Mouse (Mus musculus): ENCODE results near the gene Gm10024.
"Not testable (repeated sequence)": the region's sequence is repeated elsewhere in the genome, so short reads cannot be mapped to it uniquely, and the experiment has no call there.

The Gm10024 gene

DNA sequence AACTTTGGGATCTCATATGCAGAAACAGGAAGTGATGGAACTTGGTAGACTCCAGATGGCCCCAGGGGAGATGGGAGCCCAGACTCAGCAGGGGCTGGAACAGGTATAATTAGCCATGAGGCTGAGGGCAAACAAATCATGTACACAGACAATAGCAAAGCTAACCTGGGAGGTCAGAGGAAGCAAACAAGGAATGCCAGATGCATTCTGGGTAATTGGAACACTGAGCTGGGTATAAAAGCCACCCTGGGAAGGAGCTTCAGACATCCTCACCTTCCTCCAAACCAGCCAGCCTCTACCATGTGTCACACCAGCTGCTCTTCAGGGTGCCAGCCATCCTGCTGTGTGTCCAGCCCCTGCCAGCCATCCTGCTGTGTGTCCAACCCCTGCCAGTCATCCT is at the start of gene Gm10024:
TSS of gene Gm10024 (plus strand) at position 301 of the 400 bp plus-strand sequence.
- not testable (repeated sequence) for DNase-seq

DNA sequence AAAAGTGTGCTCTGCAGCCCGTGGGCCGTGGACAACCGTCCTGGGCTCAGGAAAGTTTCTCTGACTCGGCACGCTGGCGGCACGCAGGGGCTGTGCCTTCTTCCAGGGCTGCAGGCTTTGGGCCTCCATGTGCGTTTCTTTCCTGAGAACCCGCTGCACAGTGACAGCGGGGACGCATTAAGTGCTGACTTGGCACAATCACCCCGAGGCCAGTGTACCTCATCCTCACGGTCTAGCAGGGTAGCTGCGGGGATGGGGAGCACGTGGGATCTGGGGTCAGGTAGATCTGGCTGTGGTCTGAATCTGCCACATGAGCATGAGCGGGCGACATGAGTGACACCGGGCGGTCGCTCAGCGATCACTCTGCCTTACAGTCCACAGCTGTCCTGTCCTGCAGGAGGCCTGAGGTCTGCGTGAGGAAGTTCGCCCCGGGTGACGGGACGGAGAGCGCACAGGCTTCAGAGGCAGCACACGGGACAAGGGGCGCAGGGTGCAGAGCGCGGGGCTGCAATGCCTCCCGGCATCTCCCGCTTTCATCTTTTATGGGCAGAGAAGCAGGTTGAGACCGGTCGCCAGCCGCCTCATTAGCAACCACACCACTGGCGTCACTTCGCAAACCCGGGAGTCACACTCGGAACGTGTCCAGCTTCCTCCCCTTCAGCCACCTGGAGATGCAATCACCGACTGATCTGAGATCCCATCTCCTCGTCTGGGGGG is 47.1 kb upstream of the Gm10024 start:
- no peak for DNase-seq

GRCm38 (mm10) chr10:77666342-77666741 is 44.9 kb upstream of the Gm10024 start:
- DNase-seq, result peak; percentile 71 to 77

DNA sequence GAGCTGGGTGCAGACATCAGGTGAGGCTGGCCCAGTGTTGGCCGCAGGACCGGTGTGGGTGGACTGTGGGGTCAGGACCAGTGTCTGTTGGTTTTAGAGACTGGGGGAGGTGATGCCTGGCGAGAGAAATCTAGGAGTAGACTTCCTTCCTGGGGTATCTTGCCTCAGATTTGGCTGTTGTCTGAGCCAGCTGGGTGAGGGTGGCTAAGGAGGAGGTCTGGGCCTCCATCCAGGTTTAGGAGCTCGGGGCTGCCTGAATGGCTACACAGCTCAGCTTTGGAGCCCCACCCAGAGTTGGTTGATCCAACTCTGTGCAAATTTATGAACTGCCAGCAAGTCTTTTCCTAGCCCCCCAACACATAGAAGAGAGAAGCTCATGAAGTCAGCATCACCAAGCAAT is 43.9 kb upstream of the Gm10024 start:
- DNase-seq, result no peak

DNA sequence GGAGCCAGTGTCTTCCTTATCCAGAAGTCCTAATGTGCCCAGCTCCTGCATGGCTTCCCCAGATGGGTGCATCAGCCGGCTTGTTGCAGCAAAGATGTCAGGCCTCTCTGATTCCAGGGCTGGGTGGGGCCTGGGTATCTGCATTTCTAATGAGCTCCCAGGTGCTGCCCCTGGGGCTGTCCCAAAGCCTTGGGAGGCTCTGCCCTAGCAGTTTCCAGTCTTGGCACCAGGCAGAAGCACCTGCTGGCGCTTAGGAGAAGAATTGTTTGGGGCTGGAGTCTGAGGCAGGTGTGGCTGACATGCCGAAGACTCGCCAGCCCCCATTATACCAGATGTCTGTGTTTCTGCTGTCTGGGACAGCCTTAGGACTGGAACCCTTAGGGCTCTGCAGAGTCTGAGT is 40.5 kb upstream of the Gm10024 start:
- DNase-seq, result no peak

DNA sequence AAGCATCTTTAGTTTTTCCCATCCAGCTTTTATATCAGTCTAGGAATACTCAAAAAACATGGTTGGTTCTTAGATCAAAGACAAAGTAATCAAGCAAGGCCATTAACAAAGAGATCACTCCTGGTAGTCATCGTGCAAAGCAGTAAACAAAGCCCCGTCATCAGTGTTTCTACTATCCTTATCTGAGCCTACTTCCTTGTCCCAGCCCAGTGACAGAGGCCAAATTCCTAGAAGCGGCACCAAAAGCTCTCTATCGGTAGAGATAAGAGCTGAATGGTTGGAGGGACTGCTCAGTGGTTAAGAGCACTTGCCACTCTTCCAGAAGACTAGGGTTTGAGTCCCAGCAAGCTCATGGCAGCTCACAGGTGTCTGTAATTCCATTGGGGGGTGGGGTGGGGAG is 39.7 kb upstream of the Gm10024 start:
- DNase-seq, result no peak

DNA sequence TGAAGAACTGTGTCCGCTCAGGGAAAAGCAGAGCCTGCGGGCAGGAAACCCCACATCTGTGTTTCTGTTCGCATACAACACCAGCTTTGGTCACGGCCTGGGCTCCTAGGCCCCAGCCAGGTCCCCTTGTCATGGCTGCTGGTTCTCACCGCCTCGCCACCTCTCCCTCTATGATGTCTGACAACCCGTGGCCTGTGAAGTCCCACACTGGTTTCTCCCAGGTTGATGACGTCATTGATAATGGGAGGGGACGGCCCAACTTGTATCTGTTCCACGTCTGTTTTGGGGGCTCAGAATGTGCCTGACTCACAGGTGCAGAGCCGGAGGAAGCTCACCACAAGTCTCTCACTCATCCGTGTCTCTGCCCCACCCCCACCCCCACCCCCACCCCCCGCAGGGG is 37.5 kb upstream of the Gm10024 start:
- DNase-seq, result no peak

DNA sequence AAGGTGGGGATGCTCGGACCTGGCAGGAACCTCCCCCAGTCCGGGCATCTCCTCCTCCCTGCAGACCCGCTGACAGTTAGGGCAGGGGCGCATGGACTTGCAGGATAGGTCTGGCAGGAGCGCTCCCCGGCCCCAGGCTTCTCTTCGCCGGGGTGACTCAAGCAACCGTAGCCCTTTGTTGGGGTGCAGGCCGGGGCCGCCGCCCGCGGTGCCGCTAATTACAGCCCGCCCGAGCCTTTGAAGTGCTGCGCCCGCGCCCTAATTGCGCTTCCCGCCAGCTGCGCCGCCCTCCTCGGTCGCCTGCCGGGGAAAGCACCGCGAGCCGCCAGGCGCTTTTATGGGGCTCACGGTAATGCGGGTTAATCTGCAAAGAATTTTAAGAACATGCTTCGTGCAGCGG is 33.7 kb upstream of the Gm10024 start:
- DNase-seq, result no peak

DNA sequence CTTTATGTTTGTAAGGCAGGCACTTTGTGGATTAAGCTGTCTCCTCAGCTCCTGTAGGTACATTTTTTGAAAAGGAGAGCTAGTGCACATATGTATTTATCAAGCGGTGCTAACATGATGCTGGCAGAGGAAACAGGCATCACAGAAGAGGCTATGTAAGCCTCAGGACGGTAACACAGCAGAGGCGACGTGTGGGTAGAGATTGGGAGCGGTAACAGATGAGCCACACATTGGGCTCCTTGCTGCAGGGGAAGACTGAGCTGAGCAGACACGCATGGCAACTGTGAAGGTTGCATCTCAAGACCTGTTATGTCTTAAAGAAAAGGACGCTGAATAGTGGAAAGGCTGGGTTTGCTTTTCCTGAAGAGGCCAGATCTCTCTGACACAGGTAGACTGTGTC is 28.3 kb upstream of the Gm10024 start:
- DNase-seq, result no peak

- no peak for DNase-seq
These were observed 27.1 kb upstream of the Gm10024 start for GRCm38 (mm10) chr10:77684181-77684580.

DNA sequence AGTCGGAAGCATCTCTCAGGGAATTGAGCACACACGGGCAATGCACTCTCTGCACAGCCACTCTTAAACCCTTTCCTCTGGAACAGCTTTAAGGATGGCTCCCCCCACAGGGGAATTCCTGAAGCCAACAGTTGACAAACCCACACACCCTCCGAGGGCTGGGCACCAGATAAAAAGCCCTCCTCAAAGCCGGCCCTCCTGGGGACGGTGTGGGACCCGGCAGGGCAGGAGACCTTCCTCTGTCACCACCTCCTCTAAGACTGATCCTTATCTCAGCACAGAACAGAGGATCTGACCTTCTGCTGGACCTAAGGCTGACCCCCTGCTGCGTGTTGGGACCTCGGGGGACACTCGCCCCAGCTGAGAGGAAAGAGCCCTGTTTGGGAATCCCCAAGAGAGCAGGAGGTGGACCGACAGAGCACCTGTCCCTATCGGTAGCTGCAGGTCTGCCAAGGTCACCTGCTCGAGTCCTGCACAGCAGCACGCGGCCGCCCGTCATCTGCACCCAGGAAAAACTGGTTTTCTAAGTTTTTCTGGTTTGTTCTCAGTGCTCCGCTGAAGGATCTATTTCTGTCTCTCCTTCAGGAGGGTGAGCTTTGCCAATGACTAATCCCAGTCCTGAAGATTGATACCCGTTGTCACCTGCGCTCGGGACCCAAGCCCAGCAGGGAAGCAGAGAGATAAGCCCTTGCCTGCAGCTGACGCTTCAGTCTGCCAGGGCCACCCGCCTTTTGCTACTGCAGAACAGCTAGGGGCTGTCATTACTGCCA is 25.2 kb upstream of the Gm10024 start, which contains the start of gene Tspear:
TSS of gene Tspear (plus strand) at position 675 of the 770 bp plus-strand sequence.
- DNase-seq, result peak in 1 of 2 experiments; percentile 38

DNA sequence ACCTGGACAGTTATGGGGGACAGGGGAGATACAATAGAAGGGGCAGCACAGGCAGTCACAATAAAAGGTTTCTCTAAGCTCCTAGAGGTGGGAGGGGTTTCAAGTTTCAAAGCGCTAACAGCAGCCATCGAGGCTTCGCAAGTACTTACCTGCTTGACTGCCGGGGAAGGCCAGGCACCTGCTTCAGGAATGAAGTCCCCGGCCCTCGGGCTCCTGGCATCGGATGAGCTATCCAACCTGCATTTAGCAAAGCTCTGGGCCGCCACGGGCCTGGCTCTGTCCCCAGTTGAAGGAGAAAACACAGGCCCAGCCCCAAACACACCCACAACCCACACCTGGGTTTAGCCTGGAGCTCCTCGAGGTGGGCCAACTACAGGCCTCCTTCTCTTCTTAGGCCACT is 24.2 kb upstream of the Gm10024 start:
- no peak for DNase-seq

GRCm38 (mm10) chr10:77690356-77690807 is 20.9 kb upstream of the Gm10024 start, which contains the start of gene Gm19402:
TSS of gene Gm19402 (minus strand) at chr10:77690757.
- peak in 1 of 2 experiments; percentile 37 for DNase-seq

- no peak for DNase-seq
These were observed 14.1 kb upstream of the Gm10024 start, which contains the start of gene Gm9508 for GRCm38 (mm10) chr10:77697133-77697532. TSS of gene Gm9508 (minus strand) at chr10:77697233.

DNA sequence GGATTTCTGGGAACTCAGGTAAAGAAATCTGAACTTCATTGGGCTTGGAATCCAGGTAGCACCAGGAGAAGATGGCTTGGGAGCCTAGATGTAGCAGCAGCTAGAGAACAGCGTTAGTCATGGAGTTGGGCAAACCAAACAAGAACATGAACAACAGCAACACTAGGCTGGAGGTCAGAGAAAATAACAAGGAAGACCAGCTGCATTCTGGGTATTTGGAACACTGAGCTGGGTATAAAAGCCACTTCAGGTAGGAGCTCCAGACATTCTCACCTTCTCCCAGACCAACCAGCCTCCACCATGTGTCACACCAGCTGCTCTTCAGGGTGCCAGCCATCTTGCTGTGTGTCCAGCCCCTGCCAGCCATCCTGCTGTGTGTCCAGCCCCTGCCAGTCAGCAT is 4.9 kb upstream of the Gm10024 start, which contains the start of gene Gm10272:
TSS of gene Gm10272 (plus strand) at position 301 of the 400 bp plus-strand sequence.
- no peak for DNase-seq

DNA sequence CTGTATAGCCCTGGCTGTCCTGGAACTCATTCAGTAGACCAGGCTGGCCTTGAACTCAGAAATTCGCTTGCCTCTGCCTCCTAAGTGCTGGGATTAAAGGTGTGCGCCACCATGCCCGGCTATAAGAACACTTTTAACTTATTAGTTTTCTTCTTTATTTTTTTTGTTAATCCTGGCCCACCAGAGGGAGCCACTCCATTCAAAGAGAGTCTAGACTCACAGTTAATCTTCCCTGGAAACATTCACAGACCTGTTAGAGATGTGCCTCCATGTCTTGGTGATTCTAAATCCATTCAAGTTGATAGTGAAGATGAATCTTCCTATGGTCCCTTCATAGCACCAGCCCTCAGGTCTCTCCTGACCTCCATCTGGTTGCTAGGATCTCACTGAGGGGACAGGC is 1.4 kb upstream of the Gm10024 start:
- DNase-seq, result no peak

- no peak for DNase-seq
These were observed 2.5 kb downstream of the Gm10024 start for GRCm38 (mm10) chr10:77713734-77714133.

DNA sequence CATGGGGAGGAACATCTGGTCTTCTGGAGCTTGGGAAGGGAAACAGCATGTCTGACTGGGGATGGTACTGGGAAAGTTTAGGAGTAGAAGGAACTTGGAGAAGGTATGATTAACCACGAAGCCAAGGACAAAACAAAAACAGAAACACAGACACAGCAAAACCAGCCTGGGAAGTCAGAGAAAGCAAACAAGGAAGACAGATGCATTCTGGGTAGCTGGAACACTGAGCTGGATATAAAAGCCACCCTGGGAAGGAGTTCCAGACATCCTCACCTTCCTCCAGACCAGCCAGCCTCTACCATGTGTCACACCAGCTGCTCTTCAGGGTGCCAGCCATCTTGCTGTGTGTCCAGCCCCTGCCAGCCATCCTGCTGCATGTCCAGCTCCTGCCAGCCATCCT is 4.2 kb downstream of the Gm10024 start, which contains the start of gene Gm10142:
TSS of gene Gm10142 (plus strand) at position 301 of the 400 bp plus-strand sequence.
- no peak for DNase-seq

DNA sequence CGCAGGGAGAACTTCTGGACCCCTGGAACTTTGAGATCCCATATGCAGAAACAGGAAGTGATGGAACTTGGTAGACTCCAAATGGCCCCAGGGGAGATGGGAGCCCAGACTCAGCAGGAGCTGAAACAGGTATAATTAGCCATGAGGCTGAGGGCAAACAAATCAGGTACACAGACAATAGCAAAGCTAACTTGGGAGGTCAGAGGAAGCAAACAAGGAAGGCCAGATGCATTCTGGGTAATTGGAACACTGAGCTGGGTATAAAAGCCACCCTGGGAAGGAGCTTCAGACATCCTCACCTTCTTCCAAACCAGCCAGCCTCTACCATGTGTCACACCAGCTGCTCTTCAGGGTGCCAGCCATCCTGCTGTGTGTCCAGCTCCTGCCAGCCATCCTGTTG is 9.0 kb downstream of the Gm10024 start, which contains the start of gene Krtap12-1:
TSS of gene Krtap12-1 (plus strand) at position 301 of the 400 bp plus-strand sequence.
- DNase-seq, result not testable (repeated sequence)

DNA sequence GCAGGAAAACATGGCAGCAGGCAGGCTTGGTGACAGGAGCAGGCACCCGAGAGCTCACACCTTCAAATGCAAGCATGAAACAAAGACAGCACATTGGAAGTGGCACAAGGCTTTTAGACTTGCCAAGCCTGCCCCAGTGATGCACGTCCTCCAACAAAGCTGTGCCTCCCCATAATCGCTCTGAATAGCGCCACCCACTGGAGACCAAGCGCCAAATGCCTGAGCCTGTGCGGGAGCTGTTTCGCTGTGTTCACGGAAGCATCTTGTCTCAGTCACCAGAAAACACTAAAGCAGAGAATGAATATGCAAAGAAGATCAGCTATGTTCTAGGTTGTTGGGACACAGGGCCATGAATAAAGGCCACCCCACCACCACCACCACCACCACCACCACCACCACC is 13.6 kb downstream of the Gm10024 start:
- no peak for DNase-seq

DNA sequence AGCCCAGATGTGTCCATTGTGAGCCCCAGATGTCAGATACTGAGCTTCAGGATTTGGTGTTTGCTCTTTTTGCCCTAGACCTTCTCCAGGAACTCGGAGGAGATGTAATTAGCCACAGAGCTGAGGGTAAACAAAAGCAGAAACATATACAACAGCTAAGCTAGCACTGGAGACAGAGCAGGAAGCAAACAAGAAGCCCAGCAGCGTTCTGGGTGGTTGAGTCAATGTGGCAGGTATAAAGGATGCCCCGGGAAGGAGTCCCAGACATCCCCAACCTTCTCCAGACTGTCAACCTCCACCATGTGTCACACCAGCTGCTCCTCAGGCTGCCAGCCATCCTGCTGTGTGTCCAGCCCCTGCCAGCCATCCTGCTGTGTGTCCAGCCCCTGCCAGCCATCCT is 14.9 kb downstream of the Gm10024 start, which contains the start of gene Gm10100:
TSS of gene Gm10100 (plus strand) at position 301 of the 400 bp plus-strand sequence.
- peak in 1 of 2 experiments; percentile 25 for DNase-seq

- peak; percentile 19 to 21 for DNase-seq
These were observed 17.0 kb downstream of the Gm10024 start for GRCm38 (mm10) chr10:77728280-77728679.

DNA sequence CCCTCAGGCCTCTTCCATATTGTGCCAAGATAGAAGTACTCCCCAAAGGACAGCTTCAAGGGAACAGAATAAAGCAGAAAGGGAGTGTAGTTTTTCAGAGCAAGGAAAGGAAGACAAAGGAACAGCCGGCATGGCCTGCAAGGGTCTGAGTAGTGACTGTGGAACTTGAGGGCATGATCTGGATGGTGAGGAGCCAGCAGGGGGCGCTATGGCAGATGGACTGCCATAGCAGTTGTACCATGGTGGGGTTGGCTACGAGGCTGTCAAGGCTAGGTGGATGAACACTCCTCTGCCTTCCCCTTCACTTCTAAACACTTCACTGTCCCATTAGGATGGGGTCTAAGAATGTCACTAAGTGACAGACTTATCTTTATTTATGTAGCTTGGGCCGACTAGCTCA is 18.0 kb downstream of the Gm10024 start:
- peak; percentile 20 to 21 for DNase-seq
